Mouse (Mus musculus): ENCODE results near the gene Kti12.

DNA sequence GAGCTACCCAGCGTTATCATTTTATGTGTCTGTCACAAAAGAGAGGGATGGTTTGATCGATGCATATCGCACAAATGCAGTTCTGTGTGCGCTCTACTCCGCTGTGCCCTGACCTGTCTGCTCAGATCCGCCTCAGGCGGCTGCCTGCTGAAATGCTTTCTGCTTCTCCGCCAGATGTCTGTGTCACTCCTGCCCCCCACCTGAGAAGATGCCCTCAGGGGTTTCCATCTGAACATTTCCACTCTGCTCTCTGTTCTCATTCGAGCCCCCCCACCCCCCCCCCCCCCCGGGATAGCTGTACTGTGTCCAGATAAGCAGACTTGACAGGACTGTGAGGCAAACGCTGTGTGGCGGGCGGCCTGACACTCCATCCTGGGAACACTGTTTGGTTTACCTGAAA is 36.2 kb downstream of the Kti12 start:
- TF ChIP-seq RAD21 (IDR thresholded peaks at IDR 0.05; ENCODE audit: low read depth, low read length) (no peak), CTCF (IDR thresholded peaks at IDR 0.05 in 2 of 3, conservative IDR thresholded peaks at IDR 0.05 in 1 of 3; ENCODE audit: control insufficient read depth in 1 of 3, insufficient read depth in 1 of 3, low read depth in 2 of 3, low read length in 3 of 3, poor library complexity in 1 of 3, severe bottlenecking in 1 of 3) (no peak), POLR2A (IDR thresholded peaks at IDR 0.05; ENCODE audit: control insufficient read depth in 1 of 2, insufficient read depth in 1 of 2, low read depth in 1 of 2, low read length in 2 of 2, poor library complexity in 1 of 2) (no peak), POLR2AphosphoS5 (IDR thresholded peaks at IDR 0.05; ENCODE audit: borderline replicate concordance, low read depth, low read length) (no peak), ETS1 (IDR thresholded peaks at IDR 0.05; ENCODE audit: low read depth, low read length) (no peak), KAT2A (conservative IDR thresholded peaks at IDR 0.05; ENCODE audit: low read depth, low read length) (no peak), E2F4 (IDR thresholded peaks at IDR 0.05; ENCODE audit: borderline replicate concordance, low read depth, low read length) (no peak), TAL1 (IDR thresholded peaks at IDR 0.05; ENCODE audit: low read length) (no peak), EP300 (IDR thresholded peaks at IDR 0.05; ENCODE audit: low read depth in 1 of 2, low read length in 2 of 2) (no peak), NRF1 (IDR thresholded peaks at IDR 0.05; ENCODE audit: insufficient read depth, low read depth, low read length, poor library complexity, severe bottlenecking) (no peak)

Data from MEL (cell line).